Mouse (Mus musculus) kidney, adult 8-10 months (tissue): ENCODE data around the gene Izumo1r.
A peak's percentile ranks its signal among the peaks of the same experiment; 100 is the strongest.
"Not testable (repeated sequence)": the region's sequence is repeated elsewhere in the genome, so short reads cannot be mapped to it uniquely, and the experiment has no call there.

Experiments used
- DNase-seq, 2 experiments: peaks; one replicate each; pipeline ENCODE4 v3.0.0; 2022

Izumo1r gene

GRCm38 (mm10) chr9:14903006-14903405, 743 bp downstream of the Izumo1r start:
- DNase-seq: no peak

DNA sequence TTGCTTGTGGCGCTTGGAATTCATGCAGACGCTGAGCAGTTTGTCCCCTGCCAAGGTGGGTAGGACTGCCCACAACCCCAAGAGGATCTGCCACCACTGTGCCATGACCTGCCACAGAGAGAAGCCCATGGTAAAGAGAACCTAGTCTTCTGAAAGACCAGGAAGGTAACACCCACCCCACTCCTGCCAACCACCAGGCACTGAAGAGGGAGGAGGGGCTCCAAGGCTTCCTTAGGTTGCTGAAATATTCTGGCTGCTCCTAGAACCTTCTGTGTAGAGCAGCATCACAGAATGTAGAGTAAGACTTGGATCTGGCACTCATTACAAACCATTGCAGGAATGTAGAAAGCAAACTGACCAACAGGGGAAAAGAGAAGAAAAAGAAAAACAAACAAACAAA, 1.3 kb downstream of the Izumo1r start:
- no peak for DNase-seq

- no peak for DNase-seq
Measured at GRCm38 (mm10) chr9:14901757-14902156, 2.0 kb downstream of the Izumo1r start.

- DNase-seq: no peak
Measured at GRCm38 (mm10) chr9:14897102-14897501, 6.6 kb downstream of the Izumo1r start.

DNA sequence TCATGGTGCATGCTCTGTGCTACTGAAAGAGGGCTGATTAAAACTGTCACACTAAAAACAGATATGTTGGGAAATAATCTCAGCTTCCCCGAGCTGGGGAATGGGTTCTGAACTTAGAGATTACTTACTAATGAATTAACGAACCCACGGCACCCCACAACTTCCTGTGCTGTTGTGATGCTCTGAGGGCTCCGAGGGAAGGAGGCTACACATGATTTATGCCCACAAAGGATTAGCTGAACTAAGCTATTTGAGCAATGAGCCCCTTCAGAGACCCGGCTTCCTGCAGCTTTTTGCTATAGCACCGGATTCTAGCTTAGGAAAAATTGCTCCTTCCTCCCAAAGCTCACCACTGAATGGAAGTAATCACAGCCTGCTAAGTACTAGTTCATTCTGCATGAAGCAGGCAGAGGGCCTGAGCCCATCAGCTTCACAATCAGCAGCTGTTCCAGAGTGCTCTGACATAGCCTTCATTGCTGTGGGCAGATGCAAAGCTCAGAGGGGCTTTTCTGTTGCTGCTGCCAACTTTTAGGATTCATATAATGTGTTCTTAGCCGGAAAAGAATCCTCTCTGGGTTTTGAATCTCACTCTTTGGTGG, 8.4 kb downstream of the Izumo1r start:
- no peak for DNase-seq

- DNase-seq: no peak
Measured at GRCm38 (mm10) chr9:14894628-14895027, 9.1 kb downstream of the Izumo1r start.

DNA sequence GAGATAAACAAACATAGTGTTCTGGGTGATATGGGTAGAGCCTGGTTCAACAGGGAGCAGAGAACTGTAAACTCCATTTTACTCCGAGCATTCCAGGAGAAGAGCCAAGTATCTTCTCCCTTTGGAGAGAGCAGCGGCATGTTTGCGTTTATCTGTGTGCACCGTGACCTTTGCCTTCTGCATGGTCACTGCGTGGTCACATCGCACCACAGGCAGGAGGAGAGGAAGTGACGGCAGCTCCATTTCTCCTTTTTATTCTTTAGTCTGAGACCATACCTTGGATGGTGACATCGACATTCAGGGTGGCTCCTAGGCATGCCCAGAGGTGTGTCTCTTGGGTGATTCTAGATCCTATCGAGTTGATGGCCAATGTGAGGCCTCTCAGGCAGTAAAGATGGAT, 10.4 kb downstream of the Izumo1r start:
- no peak for DNase-seq

GRCm38 (mm10) chr9:14891891-14892290, 11.9 kb downstream of the Izumo1r start:
- no peak for DNase-seq

DNA sequence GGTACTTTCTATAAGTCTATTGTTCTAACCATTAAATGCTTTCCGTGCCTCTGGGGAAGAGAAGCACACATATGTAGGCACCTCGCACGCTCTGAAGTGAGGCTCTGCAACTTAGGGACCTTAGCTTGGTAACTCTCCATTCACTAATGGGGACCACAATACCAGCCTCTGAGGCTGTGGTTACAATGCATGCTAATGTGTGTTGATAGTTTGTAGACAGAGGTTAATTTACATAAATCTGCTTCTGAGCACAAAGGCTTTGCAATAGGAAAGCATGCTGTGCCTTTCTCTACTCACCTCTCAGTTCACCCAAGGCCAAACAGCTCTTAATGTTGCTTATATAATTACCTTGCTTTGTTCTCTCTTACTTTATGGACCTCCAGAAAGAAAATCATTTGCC, 13.1 kb downstream of the Izumo1r start:
- no peak for DNase-seq

DNA sequence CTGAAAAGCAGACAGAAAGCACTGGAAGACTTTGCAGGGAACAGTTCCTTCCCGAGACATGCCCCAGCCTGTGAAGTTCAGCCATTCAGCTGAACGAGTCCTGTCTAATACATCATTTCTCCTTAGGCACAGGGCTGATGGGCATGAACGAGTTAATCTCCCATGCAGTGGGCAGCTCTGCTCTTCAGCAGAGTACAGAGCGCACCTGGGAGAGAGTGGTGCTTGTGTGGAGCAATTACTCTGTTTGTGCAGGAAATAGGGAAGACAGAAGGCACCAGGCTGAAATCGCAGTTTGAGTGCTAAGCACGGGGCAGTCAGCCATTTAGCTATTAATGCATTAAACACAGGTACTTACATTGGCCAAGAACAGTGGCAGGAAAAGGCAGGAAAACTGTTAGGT, 15.1 kb downstream of the Izumo1r start:
- no peak for DNase-seq

- no peak for DNase-seq
Measured at GRCm38 (mm10) chr9:14887787-14888382, 15.9 kb downstream of the Izumo1r start.

- DNase-seq: no peak
Measured at GRCm38 (mm10) chr9:14885954-14886353, 17.8 kb downstream of the Izumo1r start.

- no peak for DNase-seq
Measured at GRCm38 (mm10) chr9:14885151-14885550, 18.6 kb downstream of the Izumo1r start.

DNA sequence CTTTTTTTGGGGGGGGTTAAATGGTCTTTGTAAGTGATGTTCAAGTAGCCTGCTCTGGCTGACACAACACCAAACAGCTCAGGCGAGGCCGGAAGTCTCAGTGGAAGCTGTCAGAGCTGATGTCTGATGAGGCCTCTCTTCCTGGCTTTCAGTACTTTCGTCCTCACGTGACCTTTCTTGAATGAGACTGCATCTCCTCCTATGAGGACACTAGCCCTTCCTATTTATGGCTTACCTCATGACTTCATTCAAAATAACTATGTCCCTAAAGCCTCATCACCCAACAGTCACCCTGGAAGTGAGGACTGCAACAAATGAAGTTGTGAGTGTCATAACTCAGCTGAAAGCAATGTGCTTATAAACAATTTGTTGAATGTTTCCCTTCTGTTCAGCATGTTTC, 19.1 kb downstream of the Izumo1r start:
- no peak for DNase-seq

GRCm38 (mm10) chr9:14876566-14876965, 27.2 kb downstream of the Izumo1r start:
- DNase-seq: not testable (repeated sequence)

- no peak for DNase-seq
Measured at GRCm38 (mm10) chr9:14875743-14876507, 27.8 kb downstream of the Izumo1r start.

DNA sequence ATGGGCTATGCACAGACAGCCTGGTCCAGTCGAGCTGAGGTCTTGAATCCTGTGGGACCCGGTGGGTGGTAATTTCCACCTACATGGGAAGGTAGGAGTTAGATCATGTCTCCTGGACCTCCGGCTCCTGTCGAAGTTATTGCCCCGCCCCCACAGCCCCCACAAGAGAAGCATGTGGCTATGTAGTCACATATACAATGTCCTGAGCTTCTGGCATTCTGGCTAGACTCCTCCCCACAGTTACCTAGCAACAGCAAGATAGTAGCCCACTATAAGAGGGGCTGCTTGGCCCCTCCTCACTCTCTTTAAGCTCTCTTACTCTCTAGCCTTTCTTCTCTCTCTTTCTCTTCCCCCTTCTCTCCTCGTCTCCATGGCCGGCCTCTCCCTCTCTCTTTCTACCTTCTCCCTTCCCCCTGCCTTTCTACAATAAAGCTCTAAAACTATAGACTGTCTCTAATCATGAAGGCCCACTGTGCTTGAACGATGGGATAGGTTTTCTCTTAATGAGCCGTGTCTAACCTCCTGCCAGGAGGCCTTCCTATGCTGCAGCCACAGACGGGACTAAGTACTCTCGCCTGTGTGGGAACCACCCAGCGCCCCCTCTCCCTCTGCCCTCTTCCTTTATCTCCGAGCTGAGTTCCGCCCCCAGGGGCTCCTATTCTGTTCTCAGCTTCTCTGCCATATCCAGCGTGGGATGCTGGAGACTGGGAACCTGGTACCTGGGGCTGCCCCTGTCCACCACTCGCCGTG, 31.4 kb downstream of the Izumo1r start:
- no peak for DNase-seq

- no peak for DNase-seq
Measured at GRCm38 (mm10) chr9:14871536-14871935, 32.2 kb downstream of the Izumo1r start.

- no peak for DNase-seq
Measured at GRCm38 (mm10) chr9:14870802-14871201, 32.9 kb downstream of the Izumo1r start.

GRCm38 (mm10) chr9:14870377-14870776, 33.4 kb downstream of the Izumo1r start:
- DNase-seq: no peak

DNA sequence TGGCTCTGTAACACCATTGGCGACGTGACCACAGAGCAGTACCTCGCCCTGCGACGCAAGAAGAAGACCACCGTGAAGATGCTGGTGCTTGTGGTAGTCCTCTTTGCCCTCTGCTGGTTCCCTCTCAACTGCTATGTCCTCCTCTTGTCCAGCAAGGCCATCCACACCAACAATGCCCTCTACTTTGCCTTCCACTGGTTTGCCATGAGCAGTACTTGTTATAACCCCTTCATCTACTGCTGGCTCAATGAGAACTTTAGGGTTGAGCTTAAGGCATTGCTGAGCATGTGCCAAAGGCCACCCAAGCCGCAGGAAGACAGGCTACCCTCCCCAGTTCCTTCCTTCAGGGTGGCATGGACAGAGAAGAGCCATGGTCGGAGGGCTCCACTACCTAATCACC, 35.4 kb downstream of the Izumo1r start:
- no peak for DNase-seq

DNA sequence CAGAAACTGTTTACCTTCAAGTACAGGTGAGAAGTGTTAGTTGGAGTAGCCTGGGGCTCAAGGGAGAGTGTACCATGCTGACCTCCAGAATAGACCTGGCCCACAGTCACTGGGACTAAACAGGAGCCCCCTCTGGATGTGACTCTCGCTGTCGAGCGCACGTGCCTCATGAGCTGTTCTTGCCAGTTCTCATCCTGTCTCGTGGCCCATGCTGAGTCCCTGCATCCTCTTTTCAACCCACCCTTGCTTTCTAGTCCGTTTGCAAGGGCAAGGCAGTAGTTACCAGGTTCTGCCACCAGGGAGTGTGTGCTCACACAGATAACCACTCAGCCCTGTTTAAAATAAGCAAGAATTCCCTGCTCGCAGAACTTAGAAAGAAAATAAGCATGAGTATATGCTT, 36.8 kb downstream of the Izumo1r start:
- peak in 1 of 2 experiments; percentile 8 for DNase-seq

- DNase-seq: no peak
Measured at GRCm38 (mm10) chr9:14864726-14865125, 39.0 kb downstream of the Izumo1r start.

DNA sequence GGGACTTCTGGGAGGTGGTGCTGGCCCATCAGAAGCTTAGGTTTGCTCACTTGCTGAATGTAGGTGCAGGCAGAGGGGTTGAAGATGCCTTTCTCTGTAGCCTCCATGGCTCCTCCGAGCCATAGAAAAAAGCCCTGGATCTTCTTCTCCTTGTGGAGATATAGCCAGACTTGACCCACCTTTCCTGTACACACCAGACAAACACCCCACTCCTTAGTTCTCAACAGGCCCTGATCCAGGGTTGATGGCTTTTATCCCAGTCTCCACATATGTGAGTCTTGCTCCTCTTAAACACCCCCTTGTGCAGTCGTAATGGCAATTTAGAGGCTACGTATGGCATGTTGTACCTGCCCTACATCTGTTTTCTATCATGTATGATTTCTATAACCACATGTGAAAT, 40.6 kb downstream of the Izumo1r start:
- DNase-seq: no peak
